Mouse (Mus musculus): ENCODE results near the gene Rel.

DNA sequence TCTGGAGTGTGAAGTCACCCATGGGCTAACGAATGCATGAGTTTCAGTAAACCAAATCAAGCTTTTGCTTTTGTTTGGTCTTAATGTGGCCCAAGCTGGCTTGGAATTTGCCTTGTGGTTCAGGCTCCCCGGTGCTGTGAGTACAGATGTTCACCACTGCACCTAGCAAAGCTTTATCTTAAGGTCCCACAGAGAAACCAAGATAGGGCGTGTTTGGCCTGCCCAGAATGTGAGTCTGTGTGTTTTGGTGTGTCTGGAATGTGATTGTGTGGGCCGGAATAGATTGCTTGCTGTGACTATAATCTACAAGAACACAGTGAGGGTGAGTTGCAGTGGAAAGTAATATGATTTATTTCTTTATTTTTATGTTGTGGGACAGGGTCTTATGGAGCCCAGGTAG, 40.6 kb downstream of the Rel start:
- TF ChIP-seq POLR2A (IDR thresholded peaks at IDR 0.05; ENCODE audit: borderline replicate concordance, insufficient read depth, low read length): no peak
- no peak for TF ChIP-seq CTCF (IDR thresholded peaks at IDR 0.05; ENCODE audit: borderline replicate concordance, insufficient read depth, low read depth, low read length)

All from cerebellum, adult 2 months (tissue).